Mouse (Mus musculus): ENCODE results near the gene Lsamp. TPM values are rescaled to one million over a fixed set of nuclear protein-coding genes. Genes with fewer than 3 reads are reported as not detected.

The Lsamp gene
- polyA plus RNA-seq, 1 experiment from 2014 or later = 0.20 TPM

DNA sequence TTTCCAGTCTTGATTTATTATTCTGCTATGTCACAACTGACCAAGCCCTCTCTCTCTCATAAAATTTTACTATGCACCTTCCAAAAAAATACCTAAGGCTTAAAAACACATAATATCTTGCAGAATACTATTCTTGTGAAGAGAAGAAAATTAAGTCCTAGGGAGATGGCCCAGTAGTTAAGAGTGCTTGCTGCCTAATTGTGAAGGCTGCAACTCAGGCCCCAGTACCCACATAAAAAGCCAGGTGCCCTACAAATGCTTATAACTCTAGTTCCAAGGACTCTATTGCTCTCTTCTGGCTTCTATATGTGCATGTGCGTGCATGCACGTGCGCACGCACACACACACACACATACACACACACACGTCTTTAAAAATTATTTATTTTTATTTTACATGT, 1225.9 kb downstream of the Lsamp start:
- Histone ChIP-seq H3K9me3 (ENCODE audit: low read length) (no peaks in the 10 kb centered on the region), H3K27me3 (replicated peaks; ENCODE audit: insufficient read depth, low read length) (no peaks in the 10 kb centered on the region), H3K4me2 (replicated peaks; ENCODE audit: low read depth, low read length) (no peak overlapping the region), H3K4me3 (ENCODE audit: low read depth, low read length) (no peak overlapping the region), H3K9ac (replicated peaks; ENCODE audit: low read depth) (no peak overlapping the region), H3K36me3 (ENCODE audit: insufficient read depth, low read length) (no peaks in the 10 kb centered on the region), H3K4me1 (ENCODE audit: insufficient read depth, low read depth, low read length) (no peaks in the 10 kb centered on the region), H3K27ac (ENCODE audit: low read length) (no peak overlapping the region)
- WGBS = 92% methylated on average over 5 of the region's 5 CpGs
- no peak for ATAC-seq
- DNase-seq (ENCODE audit: low spot score) = no peak
- TF ChIP-seq CTCF (IDR thresholded peaks at IDR 0.05) (no peak), EP300 (IDR thresholded peaks at IDR 0.05) (no peak)

DNA sequence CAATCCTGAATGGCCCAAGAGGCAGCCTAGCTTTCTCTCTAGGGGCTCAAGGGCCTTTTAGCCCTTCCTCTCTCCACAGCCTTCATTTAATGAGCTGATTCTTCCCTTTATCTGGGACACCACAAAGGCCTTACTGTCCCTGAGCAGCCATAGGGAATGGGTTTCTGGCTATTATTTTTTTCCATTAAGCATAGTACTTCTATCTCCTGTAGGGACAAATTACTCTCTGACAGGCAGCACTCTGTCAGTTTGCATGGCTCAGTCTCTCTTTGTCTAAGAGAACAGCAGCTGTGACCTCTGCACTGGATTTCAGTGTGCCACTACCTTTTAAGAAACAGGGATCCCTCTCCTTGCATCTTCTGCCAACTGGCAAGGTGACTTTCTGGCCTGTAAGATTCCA, 1251.7 kb downstream of the Lsamp start:
- TF ChIP-seq CTCF (IDR thresholded peaks at IDR 0.05) (no peak), EP300 (IDR thresholded peaks at IDR 0.05) (no peak)
- ATAC-seq = no peak
- H3K36me3 ChIP-seq (ENCODE audit: insufficient read depth, low read length) = no peaks in the 10 kb centered on the region
- H3K9me3 ChIP-seq (ENCODE audit: low read length) = no peaks in the 10 kb centered on the region
- H3K4me3 ChIP-seq (ENCODE audit: low read depth, low read length) = no peak overlapping the region
- no peak overlapping the region for H3K27ac ChIP-seq (ENCODE audit: low read length)
- no peaks in the 10 kb centered on the region for H3K27me3 ChIP-seq (replicated peaks; ENCODE audit: insufficient read depth, low read length)
- no peak for DNase-seq (ENCODE audit: low spot score)
- no peaks in the 10 kb centered on the region for H3K4me1 ChIP-seq (ENCODE audit: insufficient read depth, low read depth, low read length)
- no peak overlapping the region for H3K9ac ChIP-seq (replicated peaks; ENCODE audit: low read depth)
- H3K4me2 ChIP-seq (replicated peaks; ENCODE audit: low read depth, low read length) = no peak overlapping the region

DNA sequence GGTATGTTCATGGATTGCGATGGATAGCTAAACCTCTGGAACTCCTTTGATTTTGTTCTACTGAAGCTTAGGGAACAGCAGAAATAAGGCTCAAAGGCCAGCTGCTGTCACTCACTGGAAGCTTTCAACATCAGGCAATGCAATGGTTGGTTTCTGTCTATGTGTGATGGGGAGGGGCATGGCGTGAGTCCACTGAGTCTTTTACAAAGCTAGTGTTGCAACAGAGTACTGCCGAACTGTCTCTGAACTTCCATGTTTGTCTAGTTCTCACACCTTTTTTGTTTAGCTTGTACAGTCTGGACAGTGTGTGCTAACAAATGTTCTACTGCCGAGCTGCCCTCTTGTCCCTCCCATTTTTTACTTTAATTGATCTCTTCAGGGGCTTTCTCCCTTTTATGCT, 1258.7 kb downstream of the Lsamp start:
- Histone ChIP-seq H3K9ac (replicated peaks; ENCODE audit: low read depth) (no peak overlapping the region), H3K9me3 (ENCODE audit: low read length) (no peaks in the 10 kb centered on the region), H3K27ac (ENCODE audit: low read length) (no peak overlapping the region), H3K27me3 (replicated peaks; ENCODE audit: insufficient read depth, low read length) (no peaks in the 10 kb centered on the region), H3K4me2 (replicated peaks; ENCODE audit: low read depth, low read length) (no peak overlapping the region), H3K4me3 (ENCODE audit: low read depth, low read length) (no peak overlapping the region), H3K36me3 (ENCODE audit: insufficient read depth, low read length) (no peaks in the 10 kb centered on the region), H3K4me1 (ENCODE audit: insufficient read depth, low read depth, low read length) (no peaks in the 10 kb centered on the region)
- DNase-seq (ENCODE audit: low spot score) = peak; percentile 72
- WGBS = 32% methylated on average over 4 of the region's 4 CpGs
- peak; percentile 68 for ATAC-seq
- TF ChIP-seq EP300 (IDR thresholded peaks at IDR 0.05) (no peak), CTCF (IDR thresholded peaks at IDR 0.05) (no peak)

DNA sequence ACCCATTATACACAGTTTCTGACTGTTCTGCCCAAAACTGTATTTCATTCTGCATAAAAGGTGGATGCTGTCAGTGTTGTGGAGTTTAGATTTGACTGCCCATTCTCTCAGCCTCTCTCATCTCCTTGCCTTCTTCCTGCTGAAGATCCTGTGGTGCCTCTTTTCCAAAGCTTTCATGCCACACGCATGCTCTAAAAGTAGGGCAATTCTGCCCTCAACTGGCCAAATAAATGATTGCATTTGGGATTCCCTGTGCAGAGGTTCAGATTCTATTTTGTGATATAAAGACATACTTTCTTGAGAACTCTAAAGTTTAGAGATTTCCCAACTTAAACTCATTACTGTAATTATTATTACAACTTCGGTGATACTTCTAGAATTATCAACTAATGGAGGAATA, 1260.5 kb downstream of the Lsamp start:
- Histone ChIP-seq H3K9me3 (ENCODE audit: low read length) (no peaks in the 10 kb centered on the region), H3K4me2 (replicated peaks; ENCODE audit: low read depth, low read length) (no peak overlapping the region), H3K9ac (replicated peaks; ENCODE audit: low read depth) (no peak overlapping the region), H3K4me3 (ENCODE audit: low read depth, low read length) (no peak overlapping the region), H3K36me3 (ENCODE audit: insufficient read depth, low read length) (no peaks in the 10 kb centered on the region), H3K27ac (ENCODE audit: low read length) (no peak overlapping the region), H3K4me1 (ENCODE audit: insufficient read depth, low read depth, low read length) (no peaks in the 10 kb centered on the region), H3K27me3 (replicated peaks; ENCODE audit: insufficient read depth, low read length) (no peaks in the 10 kb centered on the region)
- DNase-seq (ENCODE audit: low spot score) = peak; percentile 11
- TF ChIP-seq EP300 (IDR thresholded peaks at IDR 0.05) (no peak), CTCF (IDR thresholded peaks at IDR 0.05) (peak; percentile 67)
- WGBS = 15% methylated on average over 2 of the region's 2 CpGs
- no peak for ATAC-seq

DNA sequence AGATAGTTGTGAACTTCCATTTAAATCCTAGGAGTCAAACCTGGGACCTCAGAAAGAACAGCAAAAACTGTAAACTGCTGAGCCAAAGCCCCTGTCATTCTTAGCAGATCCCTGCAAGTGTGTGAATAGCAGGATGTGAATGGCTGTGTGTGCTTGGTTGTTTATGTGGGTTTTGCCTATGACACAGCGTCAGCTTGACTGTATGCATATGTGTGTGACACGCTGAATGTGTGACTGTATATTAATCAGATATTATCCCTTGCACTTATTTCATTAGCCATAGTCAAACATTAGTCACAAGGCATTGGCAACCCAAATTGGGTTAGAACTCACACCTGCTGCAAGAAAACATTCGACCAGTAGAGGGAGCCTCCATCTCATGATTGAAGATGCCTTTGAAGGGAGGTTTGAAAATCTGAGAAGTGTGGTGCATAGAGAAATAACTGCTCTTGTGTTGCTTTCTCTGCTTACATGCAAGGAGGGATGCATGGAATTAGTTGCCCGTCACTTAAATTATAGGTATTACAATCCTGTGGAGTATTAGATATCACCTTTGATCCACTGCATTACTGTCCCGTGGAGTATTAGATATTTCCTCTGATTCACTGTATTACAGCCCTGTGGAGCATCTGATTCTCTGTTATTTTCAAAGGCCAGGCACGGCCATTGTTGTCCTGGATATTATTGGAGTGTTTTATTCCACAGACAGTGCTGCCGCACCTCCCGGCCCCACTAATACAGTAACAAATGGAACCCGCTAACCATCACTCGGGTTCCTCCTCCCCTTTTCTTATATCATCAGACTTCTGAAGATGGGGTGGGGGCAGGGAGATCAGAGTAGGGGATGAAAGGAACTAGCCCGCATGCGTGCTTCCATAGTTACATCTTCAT, 1274.2 kb downstream of the Lsamp start:
- ATAC-seq = no peak
- Histone ChIP-seq H3K4me1 (ENCODE audit: insufficient read depth, low read depth, low read length) (no peaks in the 10 kb centered on the region), H3K9me3 (ENCODE audit: low read length) (no peaks in the 10 kb centered on the region), H3K27ac (ENCODE audit: low read length) (no peak overlapping the region), H3K36me3 (ENCODE audit: insufficient read depth, low read length) (no peaks in the 10 kb centered on the region), H3K27me3 (replicated peaks; ENCODE audit: insufficient read depth, low read length) (no peaks in the 10 kb centered on the region), H3K9ac (replicated peaks; ENCODE audit: low read depth) (no peak overlapping the region), H3K4me2 (replicated peaks; ENCODE audit: low read depth, low read length) (no peak overlapping the region), H3K4me3 (ENCODE audit: low read depth, low read length) (no peak overlapping the region)
- TF ChIP-seq EP300 (IDR thresholded peaks at IDR 0.05) (no peak), CTCF (IDR thresholded peaks at IDR 0.05) (peak; percentile 80)
- WGBS = 49% methylated on average over 12 of the region's 12 CpGs
- DNase-seq (ENCODE audit: low spot score) = peak; percentile 29

DNA sequence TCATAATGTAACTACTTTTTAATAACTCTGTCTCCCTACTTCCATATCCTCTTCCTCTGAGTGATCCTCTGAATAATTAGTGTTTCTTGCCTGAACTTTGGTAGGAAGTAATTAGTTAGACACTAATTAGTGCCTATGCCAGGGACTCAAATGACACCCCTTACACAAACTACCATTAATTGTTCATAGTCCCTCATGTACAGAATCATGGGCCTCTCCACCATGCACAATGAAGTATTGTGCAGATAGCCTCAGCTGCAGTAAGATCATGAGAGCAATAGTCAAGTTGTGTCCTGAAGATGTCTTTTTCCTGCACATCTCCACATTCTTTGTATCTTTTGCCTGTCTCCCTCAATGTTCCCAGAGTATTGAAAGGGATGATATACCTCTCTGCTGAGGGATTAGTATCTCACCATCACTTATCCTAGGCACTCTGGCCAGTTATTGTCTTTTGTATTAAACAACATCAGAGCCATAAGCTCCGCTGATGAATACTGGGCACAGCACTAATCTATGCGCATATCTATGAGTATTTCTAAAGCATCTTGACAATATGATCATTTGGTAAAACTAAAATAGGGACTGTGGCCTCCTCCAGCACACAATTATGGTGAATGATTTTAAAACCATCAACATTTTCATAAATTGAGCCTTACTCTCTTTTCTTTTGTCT, 1292.0 kb downstream of the Lsamp start:
- TF ChIP-seq CTCF (IDR thresholded peaks at IDR 0.05) = no peak
- TF ChIP-seq EP300 (IDR thresholded peaks at IDR 0.05) = no peak
- DNase-seq (ENCODE audit: low spot score) (no peak), ATAC-seq (no peak)
- H3K9ac ChIP-seq (replicated peaks; ENCODE audit: low read depth) = no peak overlapping the region
- no peak overlapping the region for H3K4me2 ChIP-seq (replicated peaks; ENCODE audit: low read depth, low read length)
- H3K4me3 ChIP-seq (ENCODE audit: low read depth, low read length) = no peak overlapping the region
- H3K9me3 ChIP-seq (ENCODE audit: low read length) = no peaks in the 10 kb centered on the region
- no peaks in the 10 kb centered on the region for H3K27me3 ChIP-seq (replicated peaks; ENCODE audit: insufficient read depth, low read length)
- H3K36me3 ChIP-seq (ENCODE audit: insufficient read depth, low read length) = no peaks in the 10 kb centered on the region
- no peak overlapping the region for H3K27ac ChIP-seq (ENCODE audit: low read length)
- H3K4me1 ChIP-seq (ENCODE audit: insufficient read depth, low read depth, low read length) = no peaks in the 10 kb centered on the region
- WGBS = 91% methylated on average over 2 of the region's 2 CpGs
